Mouse (Mus musculus) lung, postnatal 4 days (tissue): ENCODE data around the gene Wiz.
A peak's percentile ranks its signal among the peaks of the same experiment; 100 is the strongest.

ENCODE experiments used
- DNase-seq, 2 experiments: peaks; one replicate each; pipeline ENCODE4 v3.0.0; 2021

The Wiz gene

DNA sequence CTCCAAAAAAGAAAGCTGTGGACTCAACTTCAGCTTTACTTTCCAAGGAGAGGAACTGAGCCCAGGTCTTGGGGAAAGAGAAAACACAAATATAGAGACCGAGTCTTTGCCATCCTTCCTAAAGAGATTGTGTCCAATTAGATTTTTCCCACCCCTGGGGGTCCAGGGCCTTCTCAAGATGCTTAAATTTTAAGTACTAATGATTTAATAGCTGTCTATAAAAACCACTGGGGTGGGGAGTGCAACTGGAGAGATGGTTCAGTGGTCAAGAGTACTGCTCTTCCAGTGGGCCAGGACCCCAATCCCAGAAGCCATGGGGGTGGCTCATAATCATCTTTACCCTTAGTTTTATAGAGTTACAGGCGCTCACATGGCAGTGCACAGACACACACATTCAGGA is 40.8 kb downstream of the Wiz start:
- no peak for DNase-seq

DNA sequence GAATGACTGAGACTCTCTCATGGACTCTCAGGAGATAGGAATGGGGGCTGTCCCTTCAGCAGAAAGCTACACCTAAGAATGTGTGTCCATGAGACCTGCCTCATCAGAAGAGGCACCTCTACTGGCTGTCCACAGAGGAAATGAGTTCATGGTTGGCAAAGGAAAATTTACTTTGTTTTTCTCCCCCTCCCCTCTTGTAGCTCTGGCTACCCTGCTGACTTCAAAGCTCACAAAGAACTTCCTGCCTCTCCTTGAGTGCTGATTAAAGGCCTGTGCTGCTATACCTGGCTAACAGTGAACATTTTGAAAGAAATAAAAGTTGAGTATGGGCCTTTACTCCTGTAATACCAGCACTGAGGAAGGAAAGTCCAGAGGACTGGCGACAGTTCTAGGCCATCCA is 48.1 kb downstream of the Wiz start:
- DNase-seq = no peak

DNA sequence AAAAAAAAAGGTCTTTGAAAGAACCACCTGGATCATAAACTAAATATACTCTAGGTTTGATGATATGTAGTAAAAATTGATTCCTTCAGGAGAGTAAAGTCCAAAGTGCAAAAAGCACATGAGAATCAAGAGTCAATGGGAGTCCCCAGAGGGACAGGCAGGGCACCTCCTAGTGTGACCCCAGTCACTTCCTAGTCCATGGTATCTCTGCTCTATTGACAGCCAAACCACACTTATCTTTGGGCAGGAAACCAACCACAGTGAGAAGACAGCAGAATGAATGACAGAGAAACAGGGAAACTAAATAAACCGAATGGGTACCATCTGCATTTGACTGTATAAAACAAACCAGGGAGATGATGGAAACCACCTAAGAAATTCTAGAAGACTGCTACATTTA is 49.1 kb downstream of the Wiz start:
- no peak for DNase-seq

DNA sequence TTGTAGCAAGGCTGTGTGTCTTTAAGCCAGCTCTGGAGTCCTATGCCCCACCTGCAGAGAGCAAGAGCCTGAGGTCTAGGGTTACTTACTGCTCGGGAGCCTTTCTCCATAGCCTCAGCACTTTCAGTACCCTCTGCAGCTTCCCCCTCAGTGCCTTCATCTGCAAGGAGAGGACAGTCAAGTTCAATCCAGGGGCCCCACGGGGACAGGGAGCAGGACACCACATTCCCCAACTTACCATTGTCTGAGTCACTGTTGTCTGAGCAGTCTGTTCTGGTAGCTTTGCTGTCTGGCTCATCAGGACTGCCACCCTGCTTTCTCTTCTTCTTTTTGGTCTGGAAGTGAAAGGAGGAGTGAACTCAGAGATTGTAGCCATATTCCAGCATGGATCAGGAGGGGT is 53.4 kb downstream of the Wiz start:
- no peak for DNase-seq

DNA sequence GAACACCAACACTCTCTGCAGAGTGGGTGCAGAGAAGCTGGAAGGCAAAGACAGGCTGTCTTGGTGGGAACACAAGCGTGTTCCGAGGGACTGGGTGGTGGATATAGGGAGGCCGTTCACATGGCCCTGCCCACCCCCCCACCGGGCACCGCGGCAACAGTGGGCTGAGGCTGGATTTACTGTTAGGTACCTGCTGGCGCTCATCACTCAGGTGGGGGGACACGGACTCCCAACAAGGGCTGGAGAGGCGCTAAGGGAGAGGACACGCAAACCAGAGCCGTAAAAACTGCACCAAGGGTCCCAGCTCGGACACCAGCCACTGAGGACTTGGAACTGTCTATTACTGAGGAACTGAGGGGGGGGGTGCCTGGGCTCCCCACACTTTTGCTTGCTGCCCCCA is 54.3 kb downstream of the Wiz start:
- no peak for DNase-seq

- no peak for DNase-seq
Measured at GRCm38 (mm10) chr17:32333675-32334303, 55.5 kb downstream of the Wiz start.

DNA sequence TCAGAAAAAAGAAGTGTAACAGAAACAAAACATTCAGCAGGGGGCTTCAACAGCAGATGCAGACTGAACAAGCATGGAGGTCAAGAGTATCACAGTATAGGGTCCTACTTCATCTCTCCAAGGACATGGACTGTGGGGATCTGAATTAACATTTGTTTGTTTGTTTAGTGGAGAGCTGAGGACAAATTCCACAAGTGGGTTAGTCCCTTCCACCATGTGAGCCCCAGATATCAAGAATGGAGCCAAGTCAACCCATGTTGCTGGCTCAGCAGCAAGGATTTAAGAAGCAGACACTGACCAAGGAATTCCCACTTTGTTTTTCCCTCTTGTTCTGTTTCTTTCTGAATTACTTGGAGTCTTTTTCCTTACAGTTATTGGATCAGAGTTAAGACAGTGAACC is 61.7 kb downstream of the Wiz start:
- no peak for DNase-seq

DNA sequence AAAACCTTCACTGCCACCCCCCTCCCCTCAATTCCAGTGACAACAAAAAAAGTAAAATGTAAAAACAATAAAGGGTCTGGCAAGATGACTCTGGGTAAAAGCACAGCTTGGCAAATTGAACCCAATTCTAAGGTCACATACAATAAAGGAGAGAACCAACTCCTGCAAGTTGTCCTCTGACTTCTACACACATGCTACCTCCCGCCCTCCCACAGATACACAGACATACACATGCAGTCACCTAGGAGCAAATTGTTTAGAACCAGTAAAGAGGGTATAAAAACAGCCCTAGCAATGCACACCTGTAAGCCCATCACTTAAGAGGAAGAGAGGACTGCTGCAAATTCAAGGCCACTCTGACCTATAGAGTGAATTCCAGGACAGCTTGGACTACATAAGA is 66.4 kb downstream of the Wiz start:
- DNase-seq = no peak

- DNase-seq = no peak
Measured at GRCm38 (mm10) chr17:32321836-32322235, 67.4 kb downstream of the Wiz start.

DNA sequence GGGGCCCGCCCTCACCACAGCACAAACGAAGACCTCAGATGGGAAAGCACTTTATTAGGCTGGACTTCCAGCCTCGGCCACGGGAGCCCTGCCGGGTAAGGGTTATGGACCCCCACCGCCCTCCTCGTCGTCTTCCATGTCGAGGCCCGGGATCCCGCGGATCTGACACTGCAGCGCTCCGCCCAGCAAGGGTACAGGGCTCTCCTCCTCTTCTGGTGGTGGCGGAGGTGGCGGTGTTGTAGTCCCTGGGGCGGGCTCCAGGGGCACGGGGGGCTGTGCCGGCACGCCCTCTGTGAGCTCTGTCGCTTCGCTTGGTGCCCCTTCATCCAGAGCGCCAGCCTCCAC is 67.9 kb downstream of the Wiz start:
- DNase-seq = no peak

- peak; percentile 97 to 99 for DNase-seq
Measured at GRCm38 (mm10) chr17:32320597-32321389, 68.4 kb downstream of the Wiz start, which contains the start of gene Akap8. TSS of gene Akap8 (minus strand) at chr17:32321238.

GRCm38 (mm10) chr17:32319950-32320349 is 69.3 kb downstream of the Wiz start:
- peak in 1 of 2 experiments; percentile 17 for DNase-seq

GRCm38 (mm10) chr17:32317708-32318107 is 71.5 kb downstream of the Wiz start:
- DNase-seq = no peak

DNA sequence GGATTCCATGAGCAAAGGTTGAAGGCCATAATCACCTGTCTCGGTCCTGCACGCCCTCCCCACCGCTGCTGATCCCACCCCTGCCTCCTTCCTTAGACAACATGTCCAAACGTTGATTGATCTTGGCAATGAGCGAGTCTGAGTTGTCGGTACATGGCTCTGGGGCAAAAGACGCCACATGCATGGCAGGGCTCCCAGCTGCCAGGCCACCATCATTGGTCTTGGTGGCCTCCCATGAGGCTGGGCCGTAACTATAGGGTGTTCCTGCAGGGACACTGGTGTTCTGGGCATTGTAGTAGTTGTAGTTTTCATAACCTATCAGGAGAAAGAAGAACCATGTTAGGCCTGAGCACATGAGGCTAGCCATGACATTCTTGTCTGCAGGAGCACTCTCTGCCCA is 72.2 kb downstream of the Wiz start:
- no peak for DNase-seq

- DNase-seq = no peak
Measured at GRCm38 (mm10) chr17:32315560-32315959, 73.7 kb downstream of the Wiz start.

DNA sequence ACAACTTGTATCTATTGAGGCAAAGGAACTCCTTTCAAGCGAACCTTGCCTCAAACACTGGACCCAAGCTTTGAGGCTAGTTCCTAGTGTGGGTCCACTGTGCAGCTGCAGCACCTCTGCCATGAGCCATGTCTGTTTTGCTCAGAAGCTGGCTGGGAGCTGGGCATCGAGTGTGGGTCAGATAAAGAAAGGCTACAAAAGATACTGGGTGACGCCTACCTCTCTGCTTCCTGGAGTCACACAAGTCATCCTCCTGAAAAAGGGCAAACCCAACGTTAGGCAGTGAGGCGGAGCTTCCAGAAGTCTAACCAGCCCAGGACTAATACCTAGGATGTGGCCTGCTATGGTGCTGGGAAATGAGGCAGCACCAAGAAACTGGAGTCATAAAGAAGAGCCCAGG is 75.3 kb downstream of the Wiz start:
- DNase-seq = no peak

- no peak for DNase-seq
Measured at GRCm38 (mm10) chr17:32312801-32313200, 76.4 kb downstream of the Wiz start.

DNA sequence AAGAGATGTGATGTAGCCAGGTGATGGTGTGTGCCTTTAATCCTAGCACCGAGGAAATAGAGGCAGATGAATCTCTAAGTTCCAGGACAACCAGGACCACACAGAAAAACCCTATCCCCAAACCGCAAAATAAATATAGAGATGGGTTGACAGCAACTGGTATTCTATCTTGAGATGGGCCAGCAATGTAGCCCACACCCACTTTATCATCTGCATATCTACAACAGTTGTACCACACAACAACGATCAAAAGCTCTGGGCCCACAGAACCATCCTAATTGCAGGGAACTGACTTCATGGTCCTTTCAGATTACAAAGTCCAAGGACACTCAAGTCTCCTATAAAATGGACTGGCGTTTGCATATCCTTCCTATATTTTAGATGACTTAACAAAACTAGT is 81.3 kb downstream of the Wiz start:
- no peak for DNase-seq
